In the genomic region with DNA sequence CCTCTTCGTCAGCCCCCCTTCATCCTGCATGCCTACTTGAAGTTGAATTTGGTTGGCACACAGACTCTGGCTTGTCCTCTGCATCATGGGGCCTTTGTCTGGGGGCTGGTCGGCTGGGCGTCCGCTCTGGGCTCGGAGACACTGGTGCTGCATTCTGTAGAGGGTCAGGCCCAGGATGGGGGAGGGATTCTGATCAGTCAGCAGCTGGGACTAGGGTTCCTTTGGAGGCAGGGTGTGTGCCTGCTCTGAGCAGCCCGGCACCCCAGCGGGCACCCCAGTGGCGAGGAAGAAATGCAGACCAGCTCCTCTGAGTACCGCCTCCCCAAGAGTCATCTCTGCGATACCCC, we compare ENCODE assay signal across 8 mouse cellular contexts.
DNase-seq lines count a peak whose midpoint lies in the region; ATAC-seq and TF ChIP-seq lines count a peak whose summit lies in the region.

No protein-coding gene starts in this region.

- no peak overlapping the region for H3K27ac ChIP-seq in gastrocnemius, adult 2 months
- peak overlapping the region; percentile 38; the same call in 1 of the 2 replicates for H3K27ac ChIP-seq in limb, embryonic 14.5 days (replicated peaks; ENCODE audit: low read depth, low read length)
- H3K27ac ChIP-seq in stomach, embryonic 14.5 days (ENCODE audit: low read length): peak overlapping the region; percentile 84; the same call in 1 of the 2 replicates

- H3K27me3 ChIP-seq in limb, embryonic 14.5 days (ENCODE audit: control insufficient read depth, insufficient read depth, low read length): no peaks in the 10 kb centered on the region
- no peaks in the 10 kb centered on the region for H3K27me3 ChIP-seq in stomach, embryonic 14.5 days (ENCODE audit: control insufficient read depth, insufficient read depth, low read length)

- WGBS in limb, embryonic 14.5 days: 28% methylated on average over 10 of the region's 10 CpGs
- 26% methylated on average over 10 of the region's 10 CpGs for WGBS in stomach, embryonic 14.5 days

- no peaks in the 10 kb centered on the region for H3K9me3 ChIP-seq in limb, embryonic 14.5 days (ENCODE audit: control insufficient read depth, low read length)
- H3K9me3 ChIP-seq in stomach, embryonic 14.5 days (ENCODE audit: control insufficient read depth, low read depth, low read length): no peaks in the 10 kb centered on the region

- no peak for TF ChIP-seq CTCF in gastrocnemius, adult 2 months (IDR thresholded peaks at IDR 0.05)

- no peak for DNase-seq in gastrocnemius, adult 2 months
- DNase-seq in gastrocnemius, postnatal 36 days: no peak
- peak; percentile 32 for DNase-seq in thymus, postnatal 14 days
- DNase-seq in thymus, postnatal 0 days (ENCODE audit: low spot score): no peak
- DNase-seq in limb, embryonic 14.5 days (ENCODE audit: low spot score): no peak
- DNase-seq in cerebellum, adult 9-11 months: no peak
- DNase-seq in kidney, postnatal 25 days: no peak

- H3K4me3 ChIP-seq in gastrocnemius, adult 2 months: peak overlapping the region; percentile 46; the same call in 1 of the 2 replicates
- peak overlapping the region; percentile 8 for H3K4me3 ChIP-seq in limb, embryonic 14.5 days (replicated peaks; ENCODE audit: low read length)
- peak overlapping the region; percentile 1; the same call in 1 of the 2 replicates for H3K4me3 ChIP-seq in stomach, embryonic 14.5 days (ENCODE audit: low read depth, low read length)

- ATAC-seq in limb, embryonic 14.5 days (ENCODE audit: low FRiP score, low read depth): 0 out of 2 replicates have a peak, but pooled peaks have one; percentile 21
- ATAC-seq in stomach, embryonic 14.5 days (ENCODE audit: insufficient number of reproducible peaks, insufficient read depth, low FRiP score, low read depth): no peak

- TF ChIP-seq POLR2A in limb, embryonic 14.5 days (IDR thresholded peaks at IDR 0.05; ENCODE audit: borderline replicate concordance, extremely low read depth, insufficient read depth, insufficient read length): no peak

- H3K36me3 ChIP-seq in limb, embryonic 14.5 days (ENCODE audit: control insufficient read depth, insufficient read depth, low read length): no peaks in the 10 kb centered on the region
- peaks cover 5% of the 10 kb centered on the region for H3K36me3 ChIP-seq in stomach, embryonic 14.5 days (ENCODE audit: control insufficient read depth, insufficient read depth, low read length)

- intact Hi-C loops in gastrocnemius, adult 2 months (cut with DNase I): no loop called here
- intact Hi-C loops in gastrocnemius, postnatal 36 days (cut with DNase I): no loop called here

- H3K4me1 ChIP-seq in limb, embryonic 14.5 days (ENCODE audit: control insufficient read depth, insufficient read depth, low read length): peaks cover 28% of the 10 kb centered on the region
- peaks cover 25% of the 10 kb centered on the region for H3K4me1 ChIP-seq in stomach, embryonic 14.5 days (ENCODE audit: control insufficient read depth, insufficient read depth, low read length)

- H3K4me2 ChIP-seq in limb, embryonic 14.5 days (replicated peaks; ENCODE audit: low read depth, low read length, severe bottlenecking): peak overlapping the region; percentile 20
- H3K4me2 ChIP-seq in stomach, embryonic 14.5 days (replicated peaks; ENCODE audit: low read depth, low read length): peak overlapping the region; percentile 22

- H3K9ac ChIP-seq in limb, embryonic 14.5 days (ENCODE audit: low read depth, low read length, severe bottlenecking): peak overlapping the region; percentile 17; the same call in 1 of the 2 replicates
- no peak overlapping the region for H3K9ac ChIP-seq in stomach, embryonic 14.5 days (replicated peaks; ENCODE audit: low read depth, low read length)
